Mouse (Mus musculus) heart, embryonic 11.5 days (tissue): ENCODE data around the gene Coq7. TPM values are rescaled to one million over a fixed set of nuclear protein-coding genes. Genes with fewer than 3 reads are reported as not detected.
A peak's percentile ranks its signal among the peaks of the same experiment; 100 is the strongest.

Experiments
- ATAC-seq: fragments of 200-750 bp; cut with Nextera tagmentation; replicated peaks from 2 replicates; pipeline ENCODE4 v1.8.0; 2017; ENCODE audit warnings: moderate library complexity; ENCODE audit not compliant: insufficient number of reproducible peaks, low FRiP score, low TSS enrichment
- H3K27ac ChIP-seq: fragments of 300-500 bp; sonication (generic); 2 replicates; pipeline ENCODE4 v1.5.1; 2014; ENCODE audit warnings: mild to moderate bottlenecking, low read depth, low read length
- H3K27me3 ChIP-seq: fragments of 300-500 bp; sonication (generic); 2 replicates; pipeline ENCODE4 v1.6.1; 2014; ENCODE audit warnings: mild to moderate bottlenecking, low read length, mixed read lengths; ENCODE audit not compliant: control insufficient read depth, insufficient read depth
- H3K36me3 ChIP-seq: fragments of 300-500 bp; sonication (generic); 2 replicates; pipeline ENCODE4 v1.6.1; 2014; ENCODE audit warnings: mild to moderate bottlenecking, low read length, moderate library complexity, mixed read lengths; ENCODE audit not compliant: control insufficient read depth, insufficient read depth
- H3K4me1 ChIP-seq: fragments of 300-500 bp; sonication (generic); 2 replicates; pipeline ENCODE4 v1.6.1; 2014; ENCODE audit warnings: low read length; ENCODE audit not compliant: control insufficient read depth, insufficient read depth
- H3K4me2 ChIP-seq: fragments of 300-500 bp; sonication (generic); 2 replicates; pipeline ENCODE4 v1.6.1; 2014; ENCODE audit warnings: mild to moderate bottlenecking, moderate library complexity
- H3K4me3 ChIP-seq: fragments of 300-500 bp; sonication (generic); 2 replicates; pipeline ENCODE4 v1.5.1; 2014; ENCODE audit warnings: low read depth, low read length
- H3K9ac ChIP-seq: fragments of 300-500 bp; sonication (generic); 2 replicates; pipeline ENCODE4 v1.6.1; 2014; ENCODE audit warnings: mild to moderate bottlenecking, low read depth, low read length, moderate library complexity
- H3K9me3 ChIP-seq: fragments of 300-500 bp; sonication (generic); replicated peaks from 2 replicates; pipeline ENCODE4 v1.6.1; 2016; ENCODE audit warnings: low read length; ENCODE audit not compliant: control insufficient read depth
- WGBS: fragments of 180-500 bp; shearing (Covaris S2); extraction: QIAGEN DNeasy Blood & Tissue Kit; methylation state at CpG from one replicate; pipeline ENCODE4 v1.1.7; 2014; ENCODE audit not compliant: insufficient replicate concordance; 5-methylcytosine and 5-hydroxymethylcytosine counted together
- polyA plus RNA-seq: library from polyadenylated mRNA; unstranded; fragments of >200 nt; fragmentation: Nextera tagmentation; extraction: Ambion mirVana; gene quantifications from 2 replicates; pipeline ENCODE4 v1.2.1, GENCODE M21; 2014

Coq7 gene
- polyA plus RNA-seq, 1 experiment from 2014 or later: 144 TPM

DNA sequence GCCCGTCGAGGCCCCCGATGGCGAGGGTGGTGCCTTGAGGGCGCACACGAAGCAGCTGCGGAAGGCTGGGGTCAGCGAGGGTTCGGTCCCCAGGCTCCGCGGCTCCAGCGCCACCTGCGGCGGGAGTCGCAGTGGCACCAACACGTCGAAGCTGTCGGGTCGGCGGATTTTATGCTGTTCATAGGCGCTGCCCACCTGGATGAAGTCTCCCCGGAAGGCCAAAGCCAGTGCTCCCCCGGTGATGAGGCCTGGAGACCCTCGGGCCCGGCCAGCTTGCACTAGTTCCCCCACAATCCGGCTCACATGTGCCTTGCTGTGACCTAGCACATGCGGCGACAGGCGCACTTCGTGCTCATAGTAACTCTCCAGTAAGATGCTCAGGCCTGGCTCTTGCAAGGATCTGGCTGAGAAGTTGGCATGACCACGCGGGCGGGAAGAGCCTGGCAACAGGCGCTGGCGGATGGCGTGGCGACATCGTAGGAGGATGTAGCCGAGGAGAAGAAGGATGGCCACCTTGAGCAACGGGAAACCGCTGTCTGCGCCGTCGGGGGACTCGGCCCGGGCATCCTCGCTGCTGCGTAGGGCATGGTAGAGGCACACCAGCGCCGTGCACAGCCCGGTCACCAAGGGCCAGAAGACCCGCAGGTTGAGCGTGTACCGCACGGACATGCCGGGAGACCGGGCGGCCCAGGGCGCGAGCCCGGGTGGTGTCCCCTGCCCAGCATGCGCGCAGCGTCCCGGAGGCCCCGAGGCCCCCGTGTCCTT, 42.3 kb downstream of the Coq7 start:
- no peaks in the 10 kb centered on the region for H3K9me3 ChIP-seq
- H3K27me3 ChIP-seq: peaks cover 23% of the 10 kb centered on the region
- peak overlapping the region; percentile 93 for H3K9ac ChIP-seq
- ATAC-seq: 0 out of 2 replicates have a peak, but pooled peaks have one; percentile 37
- peak overlapping the region; percentile 79 for H3K4me3 ChIP-seq
- 3% methylated on average over 63 of the region's 67 CpGs for WGBS
- H3K36me3 ChIP-seq: no peaks in the 10 kb centered on the region; the same call in 1 of the 2 replicates
- peak overlapping the region; percentile 87 for H3K4me2 ChIP-seq
- peaks cover 12% of the 10 kb centered on the region for H3K4me1 ChIP-seq
- peak overlapping the region; percentile 85 for H3K27ac ChIP-seq

DNA sequence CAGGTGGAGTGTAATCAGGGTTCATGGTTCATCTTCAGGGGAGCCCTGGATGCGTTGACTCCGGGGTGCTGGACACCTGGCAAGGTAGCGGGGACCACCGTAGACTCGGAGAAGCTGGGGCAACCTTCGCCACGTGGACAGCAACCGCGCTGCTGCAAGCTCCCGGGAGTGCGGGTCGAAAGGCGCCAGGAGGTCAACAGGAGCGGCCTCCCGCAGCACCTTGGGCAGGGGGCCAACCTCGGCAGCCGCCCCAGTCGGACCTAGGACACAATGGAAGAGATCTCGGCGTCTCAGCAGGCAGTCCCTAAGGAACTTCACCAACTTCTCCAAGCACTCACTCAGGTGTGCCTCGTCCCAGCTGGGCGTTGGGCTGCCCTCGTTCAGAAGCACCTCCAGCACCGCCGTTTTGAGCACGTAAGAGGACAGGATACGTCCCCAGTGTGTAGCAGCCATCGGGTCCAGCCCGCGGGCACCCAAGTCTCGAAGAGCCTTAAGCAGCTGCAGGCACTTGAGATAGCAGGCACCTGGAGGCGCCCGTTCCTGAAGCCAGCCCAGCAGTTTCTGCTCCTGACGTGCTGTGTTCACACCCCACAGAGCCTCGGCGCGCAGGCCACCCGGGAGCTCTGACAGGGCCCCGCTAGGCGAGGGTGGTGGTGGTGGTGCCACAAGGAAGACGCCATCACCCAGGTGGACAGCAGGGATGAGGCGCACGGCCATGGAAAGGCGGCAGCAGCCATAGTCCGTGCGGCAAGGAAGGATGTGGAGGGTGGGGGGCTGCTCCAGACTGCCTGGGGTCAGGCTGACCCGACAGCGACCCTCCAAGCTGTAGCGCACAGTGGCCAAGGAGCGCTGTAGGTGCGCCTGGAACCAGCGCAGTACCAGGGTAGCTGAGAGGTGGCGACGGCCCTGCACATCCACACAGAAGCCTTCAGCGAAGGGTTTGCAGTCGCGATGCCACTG, 43.2 kb downstream of the Coq7 start:
- H3K27ac ChIP-seq: no peak overlapping the region
- H3K27me3 ChIP-seq: peaks cover 23% of the 10 kb centered on the region
- 21% methylated on average over 57 of the region's 57 CpGs for WGBS
- H3K36me3 ChIP-seq: no peaks in the 10 kb centered on the region; the same call in 1 of the 2 replicates
- H3K4me1 ChIP-seq: peaks cover 12% of the 10 kb centered on the region
- H3K9ac ChIP-seq: no peak overlapping the region; the same call in 1 of the 2 replicates
- peak overlapping the region; percentile 87 for H3K4me2 ChIP-seq
- peak; percentile 33; the same call in 1 of the 2 replicates for ATAC-seq
- H3K4me3 ChIP-seq: peak overlapping the region; percentile 79
- no peaks in the 10 kb centered on the region for H3K9me3 ChIP-seq

DNA sequence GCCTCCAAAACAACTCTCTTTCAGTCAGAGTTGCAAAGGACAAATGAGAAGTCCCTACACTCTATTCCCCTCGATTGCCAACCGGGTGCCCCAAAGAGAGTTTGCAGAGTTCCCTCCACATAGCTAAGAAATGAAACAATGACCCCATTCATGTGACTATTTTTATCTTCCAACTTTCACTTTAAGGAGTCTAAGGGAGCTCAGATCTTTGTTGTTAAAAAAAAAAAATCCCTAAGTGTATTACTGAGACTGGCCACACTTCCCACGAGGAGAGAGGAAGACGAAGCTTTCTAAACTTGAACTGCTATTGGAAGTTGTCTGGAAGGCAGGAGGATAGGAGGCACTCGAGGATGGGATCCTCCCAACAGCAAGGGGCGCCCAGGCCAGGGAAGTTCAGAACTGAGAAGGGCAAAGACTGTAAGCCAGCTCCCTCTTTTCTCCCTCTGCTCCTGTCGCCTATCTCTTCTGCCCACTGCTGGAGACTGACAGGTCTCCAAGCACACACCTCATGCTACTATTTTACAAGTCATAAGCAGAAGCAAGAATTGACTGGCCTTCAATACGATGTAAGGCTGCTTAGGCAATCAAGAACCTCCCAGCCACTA, 45.0 kb downstream of the Coq7 start:
- no peak for ATAC-seq
- peak overlapping the region; percentile 44 for H3K4me2 ChIP-seq
- H3K36me3 ChIP-seq: no peaks in the 10 kb centered on the region; the same call in 1 of the 2 replicates
- peaks cover 23% of the 10 kb centered on the region for H3K27me3 ChIP-seq
- H3K4me3 ChIP-seq: no peak overlapping the region; the same call in 1 of the 2 replicates
- WGBS: 22% methylated on average over 8 of the region's 8 CpGs
- no peak overlapping the region for H3K27ac ChIP-seq
- H3K9me3 ChIP-seq: no peaks in the 10 kb centered on the region
- no peak overlapping the region for H3K9ac ChIP-seq
- peaks cover 12% of the 10 kb centered on the region for H3K4me1 ChIP-seq

DNA sequence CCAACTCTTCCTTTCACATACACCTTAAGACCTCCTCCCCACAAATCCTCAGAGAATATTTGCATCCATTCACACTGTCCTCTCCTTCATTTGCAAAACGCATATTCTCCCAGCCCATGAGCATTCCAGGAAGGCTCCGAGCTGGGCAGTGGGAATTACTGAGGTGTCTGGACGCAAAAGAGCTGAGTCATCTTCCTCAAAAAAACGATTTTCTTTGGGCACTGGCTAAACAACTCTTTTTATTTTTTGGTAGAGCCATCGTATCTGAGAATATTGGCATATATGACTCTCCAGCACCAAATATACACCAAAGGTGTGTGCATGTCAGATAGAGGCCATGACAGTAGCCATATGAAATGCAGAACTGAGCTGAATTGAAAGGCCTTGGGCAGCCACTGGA, 46.2 kb downstream of the Coq7 start:
- Histone ChIP-seq H3K27ac (no peak overlapping the region), H3K9ac (no peak overlapping the region), H3K4me2 (no peak overlapping the region), H3K4me3 (no peak overlapping the region), H3K27me3 (peaks cover 23% of the 10 kb centered on the region), H3K9me3 (no peaks in the 10 kb centered on the region), H3K4me1 (peaks cover 12% of the 10 kb centered on the region), H3K36me3 (no peaks in the 10 kb centered on the region; the same call in 1 of the 2 replicates)
- WGBS: 45% methylated on average over 5 of the region's 5 CpGs
- ATAC-seq: no peak

DNA sequence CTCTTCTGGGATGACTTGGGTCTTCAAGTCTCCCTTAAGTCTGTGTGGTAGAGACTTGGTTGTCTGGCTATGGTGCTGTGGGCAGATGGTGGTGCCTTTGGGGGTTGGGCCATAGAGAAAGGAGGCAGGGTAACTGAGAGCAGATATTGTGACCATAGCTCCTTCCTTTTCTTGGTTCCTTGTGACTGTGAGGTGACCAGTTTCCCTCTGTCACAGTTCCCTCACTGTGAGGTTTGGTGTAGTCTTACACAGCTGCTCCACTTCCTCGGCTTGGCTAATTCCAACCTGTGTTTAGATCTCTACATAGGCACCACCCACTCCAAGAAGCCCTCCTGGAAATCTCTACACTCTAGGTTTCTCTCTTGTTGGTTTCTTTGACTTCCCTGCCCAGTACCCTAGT, 49.2 kb downstream of the Coq7 start:
- H3K4me3 ChIP-seq: no peak overlapping the region
- H3K27ac ChIP-seq: no peak overlapping the region
- ATAC-seq: no peak
- H3K4me1 ChIP-seq: peaks cover 12% of the 10 kb centered on the region; the same call in 1 of the 2 replicates
- 65% methylated on average over 1 of the region's 1 CpGs for WGBS
- H3K9ac ChIP-seq: no peak overlapping the region
- H3K4me2 ChIP-seq: no peak overlapping the region
- H3K9me3 ChIP-seq: no peaks in the 10 kb centered on the region
- peaks cover 2% of the 10 kb centered on the region; the same call in 1 of the 2 replicates for H3K27me3 ChIP-seq
- no peaks in the 10 kb centered on the region for H3K36me3 ChIP-seq

DNA sequence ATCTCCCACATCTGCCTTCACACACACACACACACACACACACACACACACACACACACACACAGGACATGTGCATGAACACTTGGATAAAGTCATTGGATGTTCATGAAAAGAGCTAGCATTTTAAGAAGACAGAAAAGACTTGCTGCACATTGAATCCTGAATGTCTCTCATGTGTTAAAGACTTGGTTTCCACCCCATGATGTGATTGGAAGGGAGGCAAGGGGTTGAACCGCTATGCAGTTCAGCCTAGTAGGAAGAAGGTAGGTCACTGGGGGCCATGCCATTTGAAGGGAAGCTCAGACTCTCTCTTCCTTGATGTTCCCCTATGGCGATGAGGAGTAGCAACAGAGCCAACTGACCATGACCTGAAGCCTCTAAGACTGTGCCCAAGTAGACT, 51.2 kb downstream of the Coq7 start:
- Histone ChIP-seq H3K4me2 (no peak overlapping the region), H3K9me3 (no peaks in the 10 kb centered on the region), H3K4me1 (0 out of 2 replicates have a peak, but pooled peaks cover 7% of the 10 kb centered on the region), H3K27ac (no peak overlapping the region), H3K27me3 (no peaks in the 10 kb centered on the region; the same call in 1 of the 2 replicates), H3K4me3 (no peak overlapping the region), H3K36me3 (no peaks in the 10 kb centered on the region), H3K9ac (no peak overlapping the region)
- ATAC-seq: no peak
- WGBS: 69% methylated on average over 2 of the region's 2 CpGs

DNA sequence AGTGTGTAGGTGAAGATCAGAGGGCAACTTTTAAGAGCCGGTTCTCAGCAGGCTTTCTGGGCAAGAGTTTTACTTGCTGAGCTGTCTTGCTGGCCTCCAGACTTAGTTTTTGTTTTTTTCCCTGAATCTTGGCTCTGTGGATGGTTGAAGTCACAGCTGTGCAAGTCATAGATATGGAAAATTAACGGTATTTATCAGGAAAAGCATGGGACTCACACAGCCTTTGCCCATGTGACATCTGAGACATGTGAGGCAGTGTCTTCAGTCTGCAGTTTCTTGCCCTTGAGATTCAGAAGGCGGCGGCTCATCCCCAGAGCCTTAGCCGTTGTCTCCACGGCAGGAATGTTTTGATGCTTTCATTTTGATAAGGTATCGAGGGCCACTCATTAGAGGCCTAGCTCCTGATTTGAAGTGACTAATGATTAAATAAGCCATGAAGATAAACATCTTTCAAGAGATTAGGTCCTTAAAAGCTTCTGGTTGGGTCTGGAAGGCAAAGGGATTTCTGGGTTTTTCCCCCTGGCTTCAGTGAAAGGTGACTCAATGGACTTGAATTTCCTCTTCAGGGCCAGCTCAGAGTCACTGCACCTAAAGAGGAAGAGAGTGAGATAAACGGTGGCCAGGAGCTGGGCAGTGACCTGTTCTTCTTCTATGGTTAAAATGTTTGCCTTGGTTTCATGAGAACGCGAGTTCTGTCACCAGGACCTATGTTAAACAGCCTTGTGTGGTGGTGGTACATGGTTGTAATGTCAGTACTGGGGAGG, 51.9 kb downstream of the Coq7 start:
- no peak overlapping the region for H3K27ac ChIP-seq
- no peaks in the 10 kb centered on the region for H3K9me3 ChIP-seq
- no peak overlapping the region for H3K4me3 ChIP-seq
- no peak overlapping the region for H3K4me2 ChIP-seq
- ATAC-seq: no peak
- no peaks in the 10 kb centered on the region; the same call in 1 of the 2 replicates for H3K27me3 ChIP-seq
- 35% methylated on average over 10 of the region's 10 CpGs for WGBS
- no peaks in the 10 kb centered on the region for H3K36me3 ChIP-seq
- no peak overlapping the region for H3K9ac ChIP-seq
- 0 out of 2 replicates have a peak, but pooled peaks cover 7% of the 10 kb centered on the region for H3K4me1 ChIP-seq
